7 mouse cellular contexts compared by ENCODE assay signal in the genomic region with DNA sequence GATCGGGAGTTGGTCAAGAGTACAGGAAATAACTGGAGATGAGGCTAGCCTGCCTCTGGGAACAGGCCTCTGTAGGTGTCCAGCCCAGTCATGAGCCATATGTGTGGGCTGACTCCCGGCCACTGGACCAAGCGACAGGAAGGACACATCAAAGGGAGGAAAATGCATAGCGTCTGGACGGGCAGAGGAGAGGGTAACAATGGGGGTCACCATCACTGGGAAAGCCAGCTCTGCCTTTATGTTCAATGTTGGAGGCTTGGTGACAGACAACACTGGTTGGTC. TPM values are rescaled to one million over a fixed set of nuclear protein-coding genes. Genes with fewer than 3 reads are reported as not detected.
DNase-seq lines count a peak whose midpoint lies in the region; ATAC-seq and TF ChIP-seq lines count a peak whose summit lies in the region.

No protein-coding gene starts in this region.

- 5% methylated on average over 5 of the region's 5 CpGs for WGBS in kidney, embryonic 14.5 days
- WGBS in kidney, adult 2 months, result 47% methylated on average over 5 of the region's 5 CpGs
- 7% methylated on average over 5 of the region's 5 CpGs for WGBS in embryonic facial prominence, embryonic 11.5 days
- 9% methylated on average over 5 of the region's 5 CpGs for WGBS in limb, embryonic 12.5 days

- TF ChIP-seq CTCF in kidney, adult 2 months (conservative IDR thresholded peaks at IDR 0.05; ENCODE audit: insufficient read depth, insufficient read length, low read depth, low read length), result no peak

- H3K4me1 ChIP-seq in kidney, embryonic 14.5 days (ENCODE audit: control insufficient read depth, insufficient read depth, low read length), result peaks cover 50% of the 10 kb centered on the region
- H3K4me1 ChIP-seq in kidney, adult 2 months (ENCODE audit: control insufficient read depth, insufficient read depth, low read length), result peaks cover 18% of the 10 kb centered on the region
- peaks cover 19% of the 10 kb centered on the region for H3K4me1 ChIP-seq in brown adipose tissue, adult 24 weeks (ENCODE audit: control insufficient read depth, insufficient read depth, insufficient read length, low read length)
- peaks cover 28% of the 10 kb centered on the region for H3K4me1 ChIP-seq in embryonic facial prominence, embryonic 11.5 days (ENCODE audit: control insufficient read depth, insufficient read depth, low read length)
- H3K4me1 ChIP-seq in limb, embryonic 12.5 days (replicated peaks), result peaks cover 76% of the 10 kb centered on the region

- H3K4me3 ChIP-seq in kidney, embryonic 14.5 days (ENCODE audit: low read length), result no peak overlapping the region
- H3K4me3 ChIP-seq in kidney, adult 2 months (ENCODE audit: insufficient read depth, low read depth, low read length), result no peak overlapping the region
- H3K4me3 ChIP-seq in brown adipose tissue, adult 24 weeks (ENCODE audit: insufficient read depth, low read depth, low read length), result 0 out of 2 replicates have a peak overlapping the region, but pooled peaks have one; percentile 6
- no peak overlapping the region for H3K4me3 ChIP-seq in embryonic facial prominence, embryonic 11.5 days (ENCODE audit: low read depth, low read length)
- H3K4me3 ChIP-seq in limb, embryonic 12.5 days (replicated peaks), result no peak overlapping the region

- no peak for DNase-seq in kidney, adult 2 months
- DNase-seq in embryonic facial prominence, embryonic 11.5 days (ENCODE audit: low spot score), result no peak
- DNase-seq in ovary, postnatal 36 days (ENCODE audit: low spot score), result no peak
- no peak for DNase-seq in ovary, adult 18-20 months (ENCODE audit: low spot score)

- TF ChIP-seq POLR2A in kidney, adult 2 months (IDR thresholded peaks at IDR 0.05; ENCODE audit: low read depth, low read length), result no peak

- peak overlapping the region; percentile 18; the same call in 1 of the 2 replicates for H3K27ac ChIP-seq in kidney, embryonic 14.5 days (ENCODE audit: low read depth, low read length)
- no peak overlapping the region for H3K27ac ChIP-seq in kidney, adult 2 months (ENCODE audit: insufficient read depth, low read depth, low read length)
- H3K27ac ChIP-seq in brown adipose tissue, adult 24 weeks (replicated peaks; ENCODE audit: low read depth, low read length), result no peak overlapping the region
- no peak overlapping the region for H3K27ac ChIP-seq in embryonic facial prominence, embryonic 11.5 days (replicated peaks; ENCODE audit: low read depth, low read length)
- peak overlapping the region; percentile 46; the same call in 1 of the 2 replicates for H3K27ac ChIP-seq in limb, embryonic 12.5 days

- H3K27me3 ChIP-seq in kidney, embryonic 14.5 days (ENCODE audit: control insufficient read depth, insufficient read depth, low read length), result no peaks in the 10 kb centered on the region
- no peaks in the 10 kb centered on the region for H3K27me3 ChIP-seq in kidney, adult 2 months (replicated peaks; ENCODE audit: control insufficient read depth, insufficient read depth, low read length)
- H3K27me3 ChIP-seq in embryonic facial prominence, embryonic 11.5 days (ENCODE audit: control insufficient read depth, insufficient read depth, low read length), result no peaks in the 10 kb centered on the region
- no peaks in the 10 kb centered on the region for H3K27me3 ChIP-seq in limb, embryonic 12.5 days

- ATAC-seq in kidney, embryonic 14.5 days (ENCODE audit: low FRiP score, low TSS enrichment), result no peak
- ATAC-seq in embryonic facial prominence, embryonic 11.5 days (replicated peaks; ENCODE audit: insufficient number of reproducible peaks, low FRiP score, low TSS enrichment, low read depth), result no peak
- ATAC-seq in limb, embryonic 12.5 days (ENCODE audit: insufficient number of reproducible peaks, insufficient read depth, low FRiP score, low TSS enrichment, low read depth), result no peak

- peak overlapping the region; percentile 21; the same call in 1 of the 2 replicates for H3K4me2 ChIP-seq in kidney, embryonic 14.5 days (replicated peaks; ENCODE audit: low read depth, low read length)
- no peak overlapping the region; the same call in 1 of the 2 replicates for H3K4me2 ChIP-seq in embryonic facial prominence, embryonic 11.5 days (ENCODE audit: low read depth, low read length)
- H3K4me2 ChIP-seq in limb, embryonic 12.5 days, result peak overlapping the region; percentile 76

- H3K9ac ChIP-seq in kidney, embryonic 14.5 days (ENCODE audit: low read depth, low read length), result no peak overlapping the region
- peak overlapping the region; percentile 28; the same call in 1 of the 2 replicates for H3K9ac ChIP-seq in embryonic facial prominence, embryonic 11.5 days (replicated peaks; ENCODE audit: low read length)
- H3K9ac ChIP-seq in limb, embryonic 12.5 days (replicated peaks), result 0 out of 2 replicates have a peak overlapping the region, but pooled peaks have one; percentile 24

- H3K36me3 ChIP-seq in kidney, embryonic 14.5 days (ENCODE audit: control insufficient read depth, insufficient read depth, low read length), result no peaks in the 10 kb centered on the region
- H3K36me3 ChIP-seq in kidney, adult 2 months (ENCODE audit: control insufficient read depth, insufficient read depth, low read length), result no peaks in the 10 kb centered on the region
- H3K36me3 ChIP-seq in embryonic facial prominence, embryonic 11.5 days (replicated peaks; ENCODE audit: control insufficient read depth, insufficient read depth, low read depth, low read length), result no peaks in the 10 kb centered on the region
- H3K36me3 ChIP-seq in limb, embryonic 12.5 days, result no peaks in the 10 kb centered on the region

- no peaks in the 10 kb centered on the region for H3K9me3 ChIP-seq in kidney, embryonic 14.5 days (ENCODE audit: control insufficient read depth, low read length)
- no peaks in the 10 kb centered on the region for H3K9me3 ChIP-seq in embryonic facial prominence, embryonic 11.5 days (replicated peaks; ENCODE audit: control insufficient read depth, low read length)
- H3K9me3 ChIP-seq in limb, embryonic 12.5 days, result no peaks in the 10 kb centered on the region

RNA-seq across cellular contexts. Expression of a gene that starts 41.3 kb away (rescaled TPM):
- polyA plus RNA-seq in kidney, embryonic 14.5 days (2014; fragmentation: Nextera tagmentation; extraction: Ambion mirVana), result 2,303 and 2,603 TPM in 2 replicates
- polyA plus RNA-seq in kidney, adult 2 months (2012; rRNA removed), result 828 and 981 TPM in 2 replicates
- polyA plus RNA-seq in brown adipose tissue, adult 24 weeks (2012; ENCODE audit: insufficient read depth, insufficient read length, missing spikeins), result 325 and 418 TPM in 2 replicates
- polyA plus RNA-seq in embryonic facial prominence, embryonic 11.5 days (2014; fragmentation: Nextera tagmentation; extraction: Ambion mirVana), result 3,237 and 3,434 TPM in 2 replicates
- 2,805 and 2,814 TPM in 2 replicates for polyA plus RNA-seq in limb, embryonic 12.5 days (2016; fragmentation: Nextera tagmentation; extraction: Ambion mirVana)

RNA-seq across cellular contexts. Expression of a gene that starts 54.3 kb away (rescaled TPM):
- polyA plus RNA-seq in kidney, embryonic 14.5 days (2014; fragmentation: Nextera tagmentation; extraction: Ambion mirVana), result 0.62 and 1.6 TPM in 2 replicates
- polyA plus RNA-seq in kidney, adult 2 months (2012; rRNA removed), result 0.16 and 0.19 TPM in 2 replicates
- not detected in 2 replicates for polyA plus RNA-seq in brown adipose tissue, adult 24 weeks (2012; ENCODE audit: insufficient read depth, insufficient read length, missing spikeins)
- 0.20 and 0.28 TPM in 2 replicates for polyA plus RNA-seq in embryonic facial prominence, embryonic 11.5 days (2014; fragmentation: Nextera tagmentation; extraction: Ambion mirVana)
- 0.64 TPM in 2 replicates for polyA plus RNA-seq in limb, embryonic 12.5 days (2016; fragmentation: Nextera tagmentation; extraction: Ambion mirVana)

Comparison
In these comparisons a context has a peak if more than half of its experiments do, and no peak if none do; other contexts are left out.
1. H3K27ac ChIP-seq: peak in kidney, embryonic 14.5 days (single experiment) and limb, embryonic 12.5 days (single experiment); none in kidney, adult 2 months (single experiment), brown adipose tissue, adult 24 weeks (single experiment) and embryonic facial prominence, embryonic 11.5 days (single experiment).